Mouse (Mus musculus): ENCODE measurements around the gene B3gnt7. TPM values are rescaled to one million over a fixed set of nuclear protein-coding genes. Genes with fewer than 3 reads are reported as not detected.

B3gnt7 gene
- 54.9 and 55.3 TPM in 2 replicates for polyA plus RNA-seq (2011; ENCODE audit: insufficient read depth, insufficient read length, low read depth, missing spikeins)

GRCm38 (mm10) chr1:86302532-86302931 lies at the start of gene B3gnt7:
TSS of gene B3gnt7 (plus strand) at chr1:86302832.
- Histone ChIP-seq H3K4me3 (ENCODE audit: low read depth, low read length) (peak within 1 kb of the TSS; percentile 94), H3K36me3 (ENCODE audit: control insufficient read depth, insufficient read depth, low read length, poor library complexity, severe bottlenecking) (peaks cover 19% of the 10 kb centered on the region), H3K9me3 (replicated peaks; ENCODE audit: control insufficient read depth, insufficient read depth, low read length, poor library complexity, severe bottlenecking) (no peaks in the 10 kb centered on the region), H3K4me1 (ENCODE audit: control insufficient read depth, insufficient read depth, low read length) (peaks cover 13% of the 10 kb centered on the region), H3K27me3 (ENCODE audit: control insufficient read depth, insufficient read depth, low read length, poor library complexity, severe bottlenecking) (no peaks in the 10 kb centered on the region), H3K9ac (ENCODE audit: low read depth, poor library complexity, severe bottlenecking) (peak within 1 kb of the TSS; percentile 94), H3K27ac (ENCODE audit: insufficient read depth, low read length) (peak within 1 kb of the TSS; percentile 82)
- TF ChIP-seq POLR2A (IDR thresholded peaks at IDR 0.05; ENCODE audit: insufficient read depth, low read length) (no peak), CTCF (IDR thresholded peaks at IDR 0.05; ENCODE audit: low read depth, low read length) (no peak), EP300 (IDR thresholded peaks at IDR 0.05; ENCODE audit: insufficient read depth, low read depth, low read length) (no peak)

GRCm38 (mm10) chr1:86253410-86253809 lies 49.2 kb upstream of the B3gnt7 start:
- no peaks in the 10 kb centered on the region for H3K27me3 ChIP-seq (ENCODE audit: control insufficient read depth, insufficient read depth, low read length, poor library complexity, severe bottlenecking)
- TF ChIP-seq CTCF (IDR thresholded peaks at IDR 0.05; ENCODE audit: low read depth, low read length) (no peak), EP300 (IDR thresholded peaks at IDR 0.05; ENCODE audit: insufficient read depth, low read depth, low read length) (no peak), POLR2A (IDR thresholded peaks at IDR 0.05; ENCODE audit: insufficient read depth, low read length) (no peak)
- H3K36me3 ChIP-seq (ENCODE audit: control insufficient read depth, insufficient read depth, low read length, poor library complexity, severe bottlenecking) = no peaks in the 10 kb centered on the region
- no peak overlapping the region for H3K27ac ChIP-seq (ENCODE audit: insufficient read depth, low read length)
- H3K9ac ChIP-seq (ENCODE audit: low read depth, poor library complexity, severe bottlenecking) = no peak overlapping the region
- no peak overlapping the region for H3K4me3 ChIP-seq (ENCODE audit: low read depth, low read length)
- H3K4me1 ChIP-seq (ENCODE audit: control insufficient read depth, insufficient read depth, low read length) = peaks cover 3% of the 10 kb centered on the region
- H3K9me3 ChIP-seq (replicated peaks; ENCODE audit: control insufficient read depth, insufficient read depth, low read length, poor library complexity, severe bottlenecking) = no peaks in the 10 kb centered on the region

- no peak for TF ChIP-seq POLR2A (IDR thresholded peaks at IDR 0.05; ENCODE audit: insufficient read depth, low read length)
- TF ChIP-seq CTCF (IDR thresholded peaks at IDR 0.05; ENCODE audit: low read depth, low read length) = no peak
- no peak for TF ChIP-seq EP300 (IDR thresholded peaks at IDR 0.05; ENCODE audit: insufficient read depth, low read depth, low read length)
- no peak overlapping the region for H3K9ac ChIP-seq (ENCODE audit: low read depth, poor library complexity, severe bottlenecking)
- H3K36me3 ChIP-seq (ENCODE audit: control insufficient read depth, insufficient read depth, low read length, poor library complexity, severe bottlenecking) = no peaks in the 10 kb centered on the region
- no peak overlapping the region for H3K27ac ChIP-seq (ENCODE audit: insufficient read depth, low read length)
- no peaks in the 10 kb centered on the region for H3K9me3 ChIP-seq (replicated peaks; ENCODE audit: control insufficient read depth, insufficient read depth, low read length, poor library complexity, severe bottlenecking)
- H3K27me3 ChIP-seq (ENCODE audit: control insufficient read depth, insufficient read depth, low read length, poor library complexity, severe bottlenecking) = no peaks in the 10 kb centered on the region
- peaks cover 3% of the 10 kb centered on the region for H3K4me1 ChIP-seq (ENCODE audit: control insufficient read depth, insufficient read depth, low read length)
- H3K4me3 ChIP-seq (ENCODE audit: low read depth, low read length) = no peak overlapping the region
These were observed 46.3 kb upstream of the B3gnt7 start for GRCm38 (mm10) chr1:86256311-86256710.

GRCm38 (mm10) chr1:86257228-86257627 lies 45.4 kb upstream of the B3gnt7 start:
- H3K27me3 ChIP-seq (ENCODE audit: control insufficient read depth, insufficient read depth, low read length, poor library complexity, severe bottlenecking) = no peaks in the 10 kb centered on the region

GRCm38 (mm10) chr1:86258171-86258824 lies 44.3 kb upstream of the B3gnt7 start:
- TF ChIP-seq EP300 (IDR thresholded peaks at IDR 0.05; ENCODE audit: insufficient read depth, low read depth, low read length) = no peak
- TF ChIP-seq POLR2A (IDR thresholded peaks at IDR 0.05; ENCODE audit: insufficient read depth, low read length) = no peak
- TF ChIP-seq CTCF (IDR thresholded peaks at IDR 0.05; ENCODE audit: low read depth, low read length) = no peak
- Histone ChIP-seq H3K4me3 (ENCODE audit: low read depth, low read length) (no peak overlapping the region), H3K9me3 (replicated peaks; ENCODE audit: control insufficient read depth, insufficient read depth, low read length, poor library complexity, severe bottlenecking) (no peaks in the 10 kb centered on the region), H3K4me1 (ENCODE audit: control insufficient read depth, insufficient read depth, low read length) (peaks cover 3% of the 10 kb centered on the region), H3K9ac (ENCODE audit: low read depth, poor library complexity, severe bottlenecking) (no peak overlapping the region), H3K27ac (ENCODE audit: insufficient read depth, low read length) (no peak overlapping the region), H3K27me3 (ENCODE audit: control insufficient read depth, insufficient read depth, low read length, poor library complexity, severe bottlenecking) (no peaks in the 10 kb centered on the region), H3K36me3 (ENCODE audit: control insufficient read depth, insufficient read depth, low read length, poor library complexity, severe bottlenecking) (no peaks in the 10 kb centered on the region)

More at GRCm38 (mm10) chr1:86257228-86257627, 45.4 kb upstream of the B3gnt7 start:
- TF ChIP-seq EP300 (IDR thresholded peaks at IDR 0.05; ENCODE audit: insufficient read depth, low read depth, low read length) (no peak), CTCF (IDR thresholded peaks at IDR 0.05; ENCODE audit: low read depth, low read length) (no peak), POLR2A (IDR thresholded peaks at IDR 0.05; ENCODE audit: insufficient read depth, low read length) (no peak)
- H3K4me1 ChIP-seq (ENCODE audit: control insufficient read depth, insufficient read depth, low read length) = peaks cover 3% of the 10 kb centered on the region
- H3K9ac ChIP-seq (ENCODE audit: low read depth, poor library complexity, severe bottlenecking) = no peak overlapping the region
- H3K4me3 ChIP-seq (ENCODE audit: low read depth, low read length) = no peak overlapping the region
- no peak overlapping the region for H3K27ac ChIP-seq (ENCODE audit: insufficient read depth, low read length)
- H3K9me3 ChIP-seq (replicated peaks; ENCODE audit: control insufficient read depth, insufficient read depth, low read length, poor library complexity, severe bottlenecking) = no peaks in the 10 kb centered on the region
- no peaks in the 10 kb centered on the region for H3K36me3 ChIP-seq (ENCODE audit: control insufficient read depth, insufficient read depth, low read length, poor library complexity, severe bottlenecking)

DNA sequence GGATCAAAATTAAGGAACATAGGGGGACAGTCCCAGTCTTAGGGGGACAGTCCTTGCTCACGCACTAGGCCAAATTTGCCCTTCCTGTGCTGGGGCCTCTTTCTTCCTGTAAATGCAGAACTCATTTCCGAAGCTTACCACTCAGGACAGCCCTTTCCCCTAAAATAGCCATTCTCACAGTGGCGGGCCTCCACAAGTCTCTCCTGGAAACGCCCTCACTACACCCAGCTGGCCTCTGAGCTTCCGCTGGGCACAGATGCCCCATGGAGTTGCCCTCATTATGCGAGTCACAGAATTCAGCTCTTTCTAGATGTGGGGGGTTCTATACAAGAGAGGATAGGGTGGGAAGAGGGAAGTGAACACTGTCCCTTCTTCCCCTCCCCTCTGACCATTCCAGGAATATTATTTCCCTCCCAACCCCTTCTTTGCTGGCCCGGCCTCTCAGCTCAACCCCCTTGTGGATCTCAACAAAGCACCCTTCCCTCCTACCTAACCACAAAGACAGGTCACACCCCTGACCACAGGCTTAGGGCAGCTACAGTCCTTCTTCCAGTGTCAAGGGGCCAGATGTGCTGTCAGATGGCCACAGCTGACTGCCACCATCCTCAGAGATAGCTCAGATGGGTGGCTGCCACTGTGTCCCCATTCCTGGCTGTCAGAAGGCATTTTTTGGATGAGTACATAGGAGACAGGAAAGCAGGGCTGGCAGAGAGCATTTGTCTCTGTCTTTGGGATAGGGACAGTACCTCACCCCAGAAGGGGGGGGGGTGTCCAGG lies 38.9 kb upstream of the B3gnt7 start:
- Histone ChIP-seq H3K4me3 (ENCODE audit: low read depth, low read length) (no peak overlapping the region), H3K27ac (ENCODE audit: insufficient read depth, low read length) (no peak overlapping the region), H3K27me3 (ENCODE audit: control insufficient read depth, insufficient read depth, low read length, poor library complexity, severe bottlenecking) (no peaks in the 10 kb centered on the region)

More for the DNA sequence above, 38.9 kb upstream of the B3gnt7 start:
- Histone ChIP-seq H3K9ac (ENCODE audit: low read depth, poor library complexity, severe bottlenecking) (no peak overlapping the region), H3K4me1 (ENCODE audit: control insufficient read depth, insufficient read depth, low read length) (no peaks in the 10 kb centered on the region), H3K9me3 (replicated peaks; ENCODE audit: control insufficient read depth, insufficient read depth, low read length, poor library complexity, severe bottlenecking) (no peaks in the 10 kb centered on the region), H3K36me3 (ENCODE audit: control insufficient read depth, insufficient read depth, low read length, poor library complexity, severe bottlenecking) (no peaks in the 10 kb centered on the region)
- TF ChIP-seq POLR2A (IDR thresholded peaks at IDR 0.05; ENCODE audit: insufficient read depth, low read length) (no peak), CTCF (IDR thresholded peaks at IDR 0.05; ENCODE audit: low read depth, low read length) (no peak), EP300 (IDR thresholded peaks at IDR 0.05; ENCODE audit: insufficient read depth, low read depth, low read length) (no peak)

Data from ES-Bruce4 (cell line).